Mouse (Mus musculus): ENCODE results near the gene Slc38a4. TPM values are rescaled to one million over a fixed set of nuclear protein-coding genes. Genes with fewer than 3 reads are reported as not detected.

The Slc38a4 gene
- polyA plus RNA-seq, 1 experiment: 187 TPM

DNA sequence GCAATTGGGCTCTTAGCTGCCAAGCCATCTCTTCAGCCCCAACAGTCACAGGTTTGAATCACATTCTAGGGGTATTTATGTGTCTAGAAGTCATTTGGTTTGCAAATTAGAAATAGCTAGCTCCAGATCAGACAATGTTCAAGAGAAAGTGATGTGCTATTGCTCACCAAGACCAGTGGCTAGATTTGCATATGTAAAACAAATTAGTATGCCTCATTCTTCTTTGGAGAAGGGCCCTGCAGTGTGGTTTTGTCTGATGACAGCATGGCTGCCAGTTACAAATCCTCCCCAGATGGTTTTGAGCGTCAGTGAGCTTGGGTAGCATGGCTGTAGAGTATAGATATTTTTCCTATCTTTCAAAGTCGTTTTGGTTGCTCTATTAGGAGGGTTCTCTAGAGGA lies 96.5 kb downstream of the Slc38a4 start:
- H3K4me3 ChIP-seq (ENCODE audit: low read depth, low read length): no peak overlapping the region
- H3K9me3 ChIP-seq (replicated peaks; ENCODE audit: control insufficient read depth, insufficient read depth, low read length, poor library complexity, severe bottlenecking): no peaks in the 10 kb centered on the region
- H3K36me3 ChIP-seq (ENCODE audit: control insufficient read depth, insufficient read depth, low read length, poor library complexity, severe bottlenecking): no peaks in the 10 kb centered on the region
- H3K27me3 ChIP-seq (ENCODE audit: control insufficient read depth, insufficient read depth, low read length, poor library complexity, severe bottlenecking): no peaks in the 10 kb centered on the region
- H3K27ac ChIP-seq (ENCODE audit: insufficient read depth, low read length): no peak overlapping the region
- no peaks in the 10 kb centered on the region for H3K4me1 ChIP-seq (ENCODE audit: control insufficient read depth, insufficient read depth, low read length)
- H3K9ac ChIP-seq (ENCODE audit: low read depth, poor library complexity, severe bottlenecking): no peak overlapping the region
- no peak for TF ChIP-seq EP300 (IDR thresholded peaks at IDR 0.05; ENCODE audit: insufficient read depth, low read depth, low read length)

DNA sequence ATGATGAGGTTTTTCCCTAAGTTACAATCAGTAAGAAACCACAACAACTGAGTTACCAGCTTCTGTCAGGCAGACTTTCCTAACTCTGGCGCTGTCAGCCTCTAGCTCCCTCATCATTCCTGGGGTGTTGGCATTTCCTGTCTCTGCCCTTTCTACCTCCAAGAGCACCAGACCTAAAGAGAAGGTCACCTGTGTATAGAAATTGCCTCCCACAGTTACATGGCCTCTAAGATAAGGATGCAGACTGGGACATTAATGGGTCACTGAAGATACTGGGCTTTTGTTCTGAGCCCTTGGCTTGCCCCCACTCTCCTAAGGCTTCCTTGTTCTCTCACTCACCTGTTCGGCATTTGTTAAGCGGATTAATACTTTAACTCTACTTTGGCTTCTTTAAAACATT lies 99.1 kb downstream of the Slc38a4 start:
- H3K9me3 ChIP-seq (replicated peaks; ENCODE audit: control insufficient read depth, insufficient read depth, low read length, poor library complexity, severe bottlenecking): no peaks in the 10 kb centered on the region
- H3K4me1 ChIP-seq (ENCODE audit: control insufficient read depth, insufficient read depth, low read length): no peaks in the 10 kb centered on the region
- no peaks in the 10 kb centered on the region for H3K36me3 ChIP-seq (ENCODE audit: control insufficient read depth, insufficient read depth, low read length, poor library complexity, severe bottlenecking)
- H3K4me3 ChIP-seq (ENCODE audit: low read depth, low read length): no peak overlapping the region
- TF ChIP-seq CTCF (IDR thresholded peaks at IDR 0.05; ENCODE audit: low read depth, low read length) (no peak), EP300 (IDR thresholded peaks at IDR 0.05; ENCODE audit: insufficient read depth, low read depth, low read length) (no peak), POLR2A (IDR thresholded peaks at IDR 0.05; ENCODE audit: insufficient read depth, low read length) (no peak)
- H3K9ac ChIP-seq (ENCODE audit: low read depth, poor library complexity, severe bottlenecking): no peak overlapping the region
- H3K27ac ChIP-seq (ENCODE audit: insufficient read depth, low read length): no peak overlapping the region
- no peaks in the 10 kb centered on the region for H3K27me3 ChIP-seq (ENCODE audit: control insufficient read depth, insufficient read depth, low read length, poor library complexity, severe bottlenecking)

- Histone ChIP-seq H3K27me3 (ENCODE audit: control insufficient read depth, insufficient read depth, low read length, poor library complexity, severe bottlenecking) (no peaks in the 10 kb centered on the region), H3K27ac (ENCODE audit: insufficient read depth, low read length) (no peak overlapping the region), H3K36me3 (ENCODE audit: control insufficient read depth, insufficient read depth, low read length, poor library complexity, severe bottlenecking) (no peaks in the 10 kb centered on the region), H3K9ac (ENCODE audit: low read depth, poor library complexity, severe bottlenecking) (no peak overlapping the region), H3K9me3 (replicated peaks; ENCODE audit: control insufficient read depth, insufficient read depth, low read length, poor library complexity, severe bottlenecking) (no peaks in the 10 kb centered on the region), H3K4me1 (ENCODE audit: control insufficient read depth, insufficient read depth, low read length) (no peaks in the 10 kb centered on the region), H3K4me3 (ENCODE audit: low read depth, low read length) (no peak overlapping the region)
- TF ChIP-seq POLR2A (IDR thresholded peaks at IDR 0.05; ENCODE audit: insufficient read depth, low read length) (no peak), EP300 (IDR thresholded peaks at IDR 0.05; ENCODE audit: insufficient read depth, low read depth, low read length) (no peak), CTCF (IDR thresholded peaks at IDR 0.05; ENCODE audit: low read depth, low read length) (no peak)
Observed at GRCm38 (mm10) chr15:96954389-96954788, 101.4 kb downstream of the Slc38a4 start.

- Histone ChIP-seq H3K4me3 (ENCODE audit: low read depth, low read length) (peak overlapping the region; percentile 48), H3K27me3 (ENCODE audit: control insufficient read depth, insufficient read depth, low read length, poor library complexity, severe bottlenecking) (no peaks in the 10 kb centered on the region), H3K9me3 (replicated peaks; ENCODE audit: control insufficient read depth, insufficient read depth, low read length, poor library complexity, severe bottlenecking) (no peaks in the 10 kb centered on the region), H3K36me3 (ENCODE audit: control insufficient read depth, insufficient read depth, low read length, poor library complexity, severe bottlenecking) (no peaks in the 10 kb centered on the region), H3K9ac (ENCODE audit: low read depth, poor library complexity, severe bottlenecking) (no peak overlapping the region), H3K27ac (ENCODE audit: insufficient read depth, low read length) (no peak overlapping the region), H3K4me1 (ENCODE audit: control insufficient read depth, insufficient read depth, low read length) (no peaks in the 10 kb centered on the region)
- TF ChIP-seq POLR2A (IDR thresholded peaks at IDR 0.05; ENCODE audit: insufficient read depth, low read length): no peak
- TF ChIP-seq EP300 (IDR thresholded peaks at IDR 0.05; ENCODE audit: insufficient read depth, low read depth, low read length): no peak
- TF ChIP-seq CTCF (IDR thresholded peaks at IDR 0.05; ENCODE audit: low read depth, low read length): no peak
Observed at GRCm38 (mm10) chr15:96953938-96954238, 101.9 kb downstream of the Slc38a4 start.

- Histone ChIP-seq H3K27ac (ENCODE audit: insufficient read depth, low read length) (peak overlapping the region; percentile 33), H3K36me3 (ENCODE audit: control insufficient read depth, insufficient read depth, low read length, poor library complexity, severe bottlenecking) (no peaks in the 10 kb centered on the region), H3K9ac (ENCODE audit: low read depth, poor library complexity, severe bottlenecking) (peak overlapping the region; percentile 10), H3K4me1 (ENCODE audit: control insufficient read depth, insufficient read depth, low read length) (no peaks in the 10 kb centered on the region), H3K4me3 (ENCODE audit: low read depth, low read length) (peak overlapping the region; percentile 48), H3K9me3 (replicated peaks; ENCODE audit: control insufficient read depth, insufficient read depth, low read length, poor library complexity, severe bottlenecking) (no peaks in the 10 kb centered on the region), H3K27me3 (ENCODE audit: control insufficient read depth, insufficient read depth, low read length, poor library complexity, severe bottlenecking) (no peaks in the 10 kb centered on the region)
- TF ChIP-seq CTCF (IDR thresholded peaks at IDR 0.05; ENCODE audit: low read depth, low read length): peak; percentile 73
- peak; percentile 51; the same call in 1 of the 2 replicates for TF ChIP-seq EP300 (IDR thresholded peaks at IDR 0.05; ENCODE audit: insufficient read depth, low read depth, low read length)
- no peak for TF ChIP-seq POLR2A (IDR thresholded peaks at IDR 0.05; ENCODE audit: insufficient read depth, low read length)
Observed at GRCm38 (mm10) chr15:96953112-96953937, 102.4 kb downstream of the Slc38a4 start.

DNA sequence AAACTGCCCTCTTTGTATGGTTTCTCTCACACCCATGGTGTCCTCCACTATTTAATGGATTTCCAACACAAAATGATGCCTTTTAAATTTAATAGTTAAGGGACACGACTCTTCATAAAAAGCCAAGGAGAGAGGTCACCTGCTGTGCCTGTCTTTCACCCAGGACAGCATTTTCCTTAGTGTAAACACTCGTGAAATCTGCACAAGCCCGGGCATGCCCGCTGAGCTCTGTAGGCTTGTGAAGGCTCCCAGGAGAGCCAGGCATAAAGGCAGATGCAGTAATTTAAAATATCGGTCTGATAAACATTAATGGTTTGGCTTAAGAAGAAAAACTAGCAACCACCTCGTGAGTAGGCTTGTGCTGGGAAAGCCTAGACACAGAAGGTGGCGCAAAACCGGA lies 103.3 kb downstream of the Slc38a4 start:
- Histone ChIP-seq H3K4me3 (ENCODE audit: low read depth, low read length) (no peak overlapping the region), H3K9ac (ENCODE audit: low read depth, poor library complexity, severe bottlenecking) (peak overlapping the region; percentile 10), H3K27me3 (ENCODE audit: control insufficient read depth, insufficient read depth, low read length, poor library complexity, severe bottlenecking) (no peaks in the 10 kb centered on the region), H3K4me1 (ENCODE audit: control insufficient read depth, insufficient read depth, low read length) (no peaks in the 10 kb centered on the region), H3K36me3 (ENCODE audit: control insufficient read depth, insufficient read depth, low read length, poor library complexity, severe bottlenecking) (no peaks in the 10 kb centered on the region), H3K27ac (ENCODE audit: insufficient read depth, low read length) (peak overlapping the region; percentile 33), H3K9me3 (replicated peaks; ENCODE audit: control insufficient read depth, insufficient read depth, low read length, poor library complexity, severe bottlenecking) (no peaks in the 10 kb centered on the region)
- TF ChIP-seq CTCF (IDR thresholded peaks at IDR 0.05; ENCODE audit: low read depth, low read length): no peak
- no peak for TF ChIP-seq POLR2A (IDR thresholded peaks at IDR 0.05; ENCODE audit: insufficient read depth, low read length)
- peak; percentile 69 for TF ChIP-seq EP300 (IDR thresholded peaks at IDR 0.05; ENCODE audit: insufficient read depth, low read depth, low read length)

Data from ES-Bruce4 (cell line).